Mouse (Mus musculus) embryo, embryonic 10.5 days (tissue): ENCODE measurements around the gene Gtpbp8.

Experiments
- DNase-seq: peaks from one replicate; pipeline ENCODE4 v3.0.0-alpha.2; 2015; ENCODE audit warnings: low spot score

The Gtpbp8 gene

DNA sequence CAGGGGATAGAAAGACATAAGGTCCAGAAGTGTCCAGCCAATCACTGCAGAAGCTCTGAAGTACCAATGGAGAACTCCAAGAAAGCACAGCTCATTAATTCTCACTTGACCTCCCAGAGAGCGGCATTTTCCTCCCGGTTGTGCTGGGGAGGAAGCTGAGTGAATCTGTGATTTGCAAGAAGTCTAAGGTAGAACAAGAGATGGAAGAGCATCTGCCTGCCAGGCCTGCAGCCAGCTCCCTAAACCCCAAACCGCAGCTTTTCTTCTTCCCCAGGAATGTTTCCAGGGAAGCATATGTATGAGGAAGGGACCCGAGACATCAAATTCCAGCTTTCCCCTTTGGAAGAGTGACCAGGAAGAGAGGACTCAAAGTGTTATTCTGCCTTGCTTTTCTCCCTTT, 57.7 kb downstream of the Gtpbp8 start:
- DNase-seq = peak; percentile 75

DNA sequence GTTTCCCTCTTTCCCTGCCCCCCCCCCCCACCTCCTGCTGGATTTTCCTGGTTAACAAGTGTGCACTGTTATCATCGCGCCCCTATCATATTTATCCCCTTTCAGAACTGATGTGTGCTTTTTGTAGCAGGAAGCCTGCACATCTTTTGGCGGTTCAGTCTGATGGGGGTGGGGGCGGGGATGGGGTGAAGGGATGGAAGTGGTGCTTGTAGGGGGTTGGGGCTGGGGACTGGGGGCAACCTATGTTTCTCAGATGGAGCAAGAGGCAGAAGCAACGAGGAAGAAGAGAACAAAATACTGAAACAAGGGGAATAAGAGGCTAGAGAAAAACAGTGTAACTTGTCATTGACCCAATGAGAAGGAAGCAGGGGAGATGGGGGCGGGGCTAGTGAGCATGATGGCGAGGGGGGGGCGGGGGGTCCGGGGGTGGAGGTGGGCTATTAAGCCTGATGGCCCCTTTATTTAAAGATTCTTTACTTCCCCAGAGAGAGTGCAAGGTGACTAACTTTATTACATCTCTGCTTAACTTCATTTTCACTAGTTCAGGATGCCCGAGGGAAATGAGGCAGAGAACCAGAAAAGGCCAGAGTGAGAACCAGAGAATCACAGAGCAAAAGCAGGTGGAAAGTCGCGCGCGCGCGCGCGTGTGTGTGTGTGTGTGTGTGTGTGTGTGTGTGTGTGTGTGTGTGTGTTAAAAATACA, 58.3 kb downstream of the Gtpbp8 start:
- DNase-seq = peak; percentile 76

DNA sequence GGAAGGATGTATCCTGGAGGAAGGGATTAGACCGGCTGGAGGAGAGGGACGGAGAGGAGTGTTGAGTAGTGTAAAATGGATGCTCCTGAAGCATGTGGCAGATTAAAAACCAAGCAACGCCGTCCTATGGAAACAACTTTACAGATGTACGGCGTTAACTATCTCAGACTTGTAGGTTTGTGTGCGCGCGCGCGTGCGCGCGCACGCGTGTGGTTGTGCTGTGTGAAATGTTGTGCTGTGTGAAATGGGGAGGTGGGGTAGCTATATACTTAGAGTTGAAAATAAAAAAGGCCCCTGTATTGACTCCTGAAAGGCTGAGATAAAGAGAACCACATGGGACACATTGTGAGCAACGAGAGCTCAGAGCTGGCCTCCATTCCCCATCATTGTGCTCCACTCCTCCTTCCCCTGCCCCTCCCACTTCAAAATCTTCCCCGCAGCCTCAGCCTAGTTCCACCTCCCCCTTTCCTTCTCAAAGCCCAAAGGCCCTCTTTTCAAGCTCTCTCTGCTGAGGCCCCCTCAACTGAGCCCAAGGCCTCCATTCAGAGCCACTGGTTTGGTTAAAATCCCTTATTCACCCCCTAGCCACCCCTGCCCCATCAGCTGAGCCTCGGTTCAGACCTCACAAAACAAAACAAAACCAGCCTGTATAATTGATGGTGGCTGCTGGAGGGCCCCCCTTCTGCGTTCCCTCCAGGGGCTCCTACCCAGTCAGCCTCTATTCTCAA, 59.0 kb downstream of the Gtpbp8 start:
- DNase-seq = peak; percentile 87
